Mouse (Mus musculus): ENCODE measurements at regions not wholly inside any gene's neighbourhood (a gene's known extent, or its start where the extent isn't known, plus 50 kb on each side); places are given as distances from the start of the nearest gene placed in this dataset.

GRCm38 (mm10) chr4:142554716-142555115 lies 315.5 kb upstream of the Kazn start:
- in situ Hi-C loops (cut with MboI), result no loop called here

- in situ Hi-C loops (cut with MboI), result no loop called here
Measured at GRCm38 (mm10) chr4:142545871-142546270, 306.7 kb upstream of the Kazn start.

- in situ Hi-C loops (cut with MboI), result no loop called here
Measured at GRCm38 (mm10) chr4:142545187-142545586, 306.0 kb upstream of the Kazn start.

- in situ Hi-C loops (cut with MboI), result no loop called here
Measured at GRCm38 (mm10) chr4:142544736-142545135, 305.5 kb upstream of the Kazn start.

- in situ Hi-C loops (cut with MboI), result no loop called here
Measured at GRCm38 (mm10) chr4:142539200-142539750, 300.1 kb upstream of the Kazn start.

- in situ Hi-C loops (cut with MboI), result no loop called here
Measured at GRCm38 (mm10) chr4:142527080-142527479, 287.9 kb upstream of the Kazn start.

- in situ Hi-C loops (cut with MboI), result no loop called here
Measured at GRCm38 (mm10) chr4:142517478-142518455, 278.6 kb upstream of the Kazn start.

GRCm38 (mm10) chr4:142514751-142515150 lies 275.6 kb upstream of the Kazn start:
- in situ Hi-C loops (cut with MboI), result no loop called here

- in situ Hi-C loops (cut with MboI), result no loop called here
Measured at GRCm38 (mm10) chr4:142509386-142509785, 270.2 kb upstream of the Kazn start.

GRCm38 (mm10) chr4:142506383-142507211 lies 267.4 kb upstream of the Kazn start:
- in situ Hi-C loops (cut with MboI), result no loop called here

GRCm38 (mm10) chr4:142503761-142504160 lies 264.6 kb upstream of the Kazn start:
- in situ Hi-C loops (cut with MboI), result no loop called here

- in situ Hi-C loops (cut with MboI), result no loop called here
Measured at GRCm38 (mm10) chr4:142501177-142501576, 262.0 kb upstream of the Kazn start.

GRCm38 (mm10) chr4:142500541-142500940 lies 261.3 kb upstream of the Kazn start:
- in situ Hi-C loops (cut with MboI), result no loop called here

- in situ Hi-C loops (cut with MboI), result no loop called here
Measured at GRCm38 (mm10) chr4:142496605-142497004, 257.4 kb upstream of the Kazn start.

- in situ Hi-C loops (cut with MboI), result no loop called here
Measured at GRCm38 (mm10) chr4:142492926-142493492, 253.8 kb upstream of the Kazn start.

GRCm38 (mm10) chr4:142485784-142486423 lies 246.7 kb upstream of the Kazn start:
- in situ Hi-C loops (cut with MboI), result no loop called here

- in situ Hi-C loops (cut with MboI), result no loop called here
Measured at GRCm38 (mm10) chr4:142475632-142476031, 236.4 kb upstream of the Kazn start.

- in situ Hi-C loops (cut with MboI), result no loop called here
Measured at GRCm38 (mm10) chr4:142474626-142475025, 235.4 kb upstream of the Kazn start.

- in situ Hi-C loops (cut with MboI), result no loop called here
Measured at GRCm38 (mm10) chr4:142474018-142474417, 234.8 kb upstream of the Kazn start.

- in situ Hi-C loops (cut with MboI), result no loop called here
Measured at GRCm38 (mm10) chr4:142473284-142473683, 234.1 kb upstream of the Kazn start.

GRCm38 (mm10) chr4:142472332-142472731 lies 233.1 kb upstream of the Kazn start:
- in situ Hi-C loops (cut with MboI), result no loop called here

Measured in mature B cell (primary cell).